Mouse (Mus musculus): ENCODE results near the gene Prmt8.

DNA sequence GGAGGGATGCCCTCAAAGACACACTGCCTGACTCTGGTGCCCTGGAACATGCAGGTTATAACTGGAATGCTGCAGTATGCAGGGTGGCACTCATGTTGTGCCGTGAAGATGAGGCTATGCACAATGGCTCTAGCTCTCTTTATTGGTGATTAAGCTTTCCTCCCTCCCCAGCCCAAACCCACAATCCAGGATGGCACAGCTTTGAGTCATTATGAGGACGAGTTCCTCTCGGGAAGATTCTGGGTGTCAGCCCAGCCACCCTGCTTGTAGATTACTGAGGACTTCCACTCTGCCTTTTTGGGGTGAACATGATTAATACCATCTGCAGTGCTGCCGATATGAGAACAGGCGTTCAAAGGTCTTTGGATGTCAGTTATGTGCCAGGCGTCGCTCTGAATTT is 75.6 kb downstream of the Prmt8 start:
- TF ChIP-seq CTCF (IDR thresholded peaks at IDR 0.05; ENCODE audit: control insufficient read depth, insufficient read depth, insufficient read length) (no peak), MAX (IDR thresholded peaks at IDR 0.05) (no peak), USF1 (IDR thresholded peaks at IDR 0.05; ENCODE audit: low read depth) (no peak), FOSL1 (IDR thresholded peaks at IDR 0.05; ENCODE audit: insufficient read depth, low read length, poor library complexity, severe bottlenecking) (no peak), CEBPB (IDR thresholded peaks at IDR 0.05; ENCODE audit: low read depth) (no peak), MYOD1 (IDR thresholded peaks at IDR 0.05; ENCODE audit: control insufficient read depth, insufficient read length, low read depth) (no peak)
